Mouse (Mus musculus): ENCODE data around the gene Reps1.
"Not testable (repeated sequence)": the region's sequence is repeated elsewhere in the genome, so short reads cannot be mapped to it uniquely, and the experiment has no call there.

Gene Reps1

GRCm38 (mm10) chr10:18138853-18139503 lies 83.3 kb downstream of the Reps1 start:
- DNase-seq (ENCODE audit: low read depth, low spot score) = not testable (repeated sequence)

GRCm38 (mm10) chr10:18139615-18140014 lies 84.0 kb downstream of the Reps1 start:
- DNase-seq (ENCODE audit: low read depth, low spot score) = no peak

GRCm38 (mm10) chr10:18141389-18141788 lies 85.7 kb downstream of the Reps1 start:
- DNase-seq (ENCODE audit: low read depth, low spot score) = no peak

GRCm38 (mm10) chr10:18142231-18142630 lies 86.6 kb downstream of the Reps1 start:
- no peak for DNase-seq (ENCODE audit: low read depth, low spot score)

- DNase-seq (ENCODE audit: low read depth, low spot score) = no peak
Observed at GRCm38 (mm10) chr10:18147224-18147623, 91.6 kb downstream of the Reps1 start.

GRCm38 (mm10) chr10:18162435-18162971 lies 106.8 kb downstream of the Reps1 start:
- DNase-seq (ENCODE audit: low read depth, low spot score) = no peak

Measured in telencephalon, adult 2 months (tissue).